Mouse (Mus musculus): ENCODE measurements around the gene Scn11a. TPM values are rescaled to one million over a fixed set of nuclear protein-coding genes. Genes with fewer than 3 reads are reported as not detected.

Scn11a gene
- 0.04 and 0.05 TPM in 2 replicates for polyA plus RNA-seq (2014; fragmentation: Nextera tagmentation; extraction: Ambion mirVana)

DNA sequence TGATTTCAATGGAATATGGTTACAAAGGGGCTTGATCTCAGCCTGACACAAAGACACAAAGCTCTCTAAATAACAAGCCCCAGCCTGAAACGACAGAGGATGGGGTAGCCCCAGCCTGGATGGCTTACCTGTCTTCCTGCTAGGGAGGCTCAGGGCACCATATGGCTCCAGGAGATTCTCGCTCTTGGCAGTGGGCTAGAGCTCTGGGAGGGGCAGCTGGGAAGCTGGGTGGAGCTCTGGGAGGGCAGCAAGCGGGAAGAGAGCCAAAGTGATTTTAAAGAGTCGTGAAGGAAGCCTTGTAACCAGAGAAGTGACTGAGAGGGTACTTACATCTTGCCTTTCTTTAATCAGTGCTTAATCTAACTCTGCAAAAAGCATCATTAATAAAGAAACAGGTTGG, at the start of gene Scn11a:
Gene Scn11a (minus strand): TSS at position 160 of the 400 bp plus-strand sequence.
- 33% methylated on average over 4 of the region's 4 CpGs for WGBS
- no peak within 1 kb of the TSS for H3K9ac ChIP-seq (ENCODE audit: low read length)
- no peak for DNase-seq (ENCODE audit: low spot score)
- ATAC-seq (replicated peaks; ENCODE audit: low FRiP score, low TSS enrichment, low read depth): no peak
- no peaks in the 10 kb centered on the region for H3K36me3 ChIP-seq (ENCODE audit: control insufficient read depth, insufficient read depth, low read length)
- H3K4me3 ChIP-seq (ENCODE audit: low read depth, low read length): no peak within 1 kb of the TSS
- H3K4me1 ChIP-seq (replicated peaks; ENCODE audit: control insufficient read depth, insufficient read depth, low read length): no peaks in the 10 kb centered on the region
- no peak within 1 kb of the TSS for H3K27ac ChIP-seq (ENCODE audit: low read depth)
- H3K4me2 ChIP-seq (ENCODE audit: low read length): no peak within 1 kb of the TSS
- H3K27me3 ChIP-seq (replicated peaks; ENCODE audit: control insufficient read depth, insufficient read depth, low read length): no peaks in the 10 kb centered on the region
- H3K9me3 ChIP-seq (ENCODE audit: control insufficient read depth, low read length): no peaks in the 10 kb centered on the region

DNA sequence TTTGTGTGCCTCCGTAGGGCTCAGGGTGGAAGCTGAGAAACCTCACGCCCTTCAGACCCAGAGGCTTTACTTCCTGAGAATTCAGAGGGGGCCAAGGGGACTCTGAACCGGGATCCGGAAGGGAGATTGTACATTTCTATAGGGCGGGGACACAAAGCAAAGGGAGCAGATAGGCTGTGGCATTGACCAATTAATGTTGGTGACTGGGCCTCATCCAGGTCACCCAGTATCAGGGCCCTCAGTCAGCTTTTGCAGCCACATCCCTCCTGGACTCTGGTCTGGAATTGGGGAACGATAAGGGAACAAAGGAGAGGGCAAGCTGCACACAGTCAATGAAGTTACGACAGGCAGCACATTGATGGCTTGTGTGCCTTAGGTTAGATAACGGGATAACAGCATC, 28.9 kb upstream of the Scn11a start:
- H3K27ac ChIP-seq (ENCODE audit: low read depth): no peak overlapping the region
- H3K9me3 ChIP-seq (ENCODE audit: control insufficient read depth, low read length): no peaks in the 10 kb centered on the region
- 53% methylated on average over 8 of the region's 8 CpGs for WGBS
- ATAC-seq (replicated peaks; ENCODE audit: low FRiP score, low TSS enrichment, low read depth) (peak; percentile 40; the same call in 1 of the 2 replicates), DNase-seq (ENCODE audit: low spot score) (no peak)
- no peak overlapping the region for H3K4me2 ChIP-seq (ENCODE audit: low read length)
- H3K4me3 ChIP-seq (ENCODE audit: low read depth, low read length): no peak overlapping the region
- no peaks in the 10 kb centered on the region for H3K27me3 ChIP-seq (replicated peaks; ENCODE audit: control insufficient read depth, insufficient read depth, low read length)
- no peaks in the 10 kb centered on the region for H3K4me1 ChIP-seq (replicated peaks; ENCODE audit: control insufficient read depth, insufficient read depth, low read length)
- H3K9ac ChIP-seq (ENCODE audit: low read length): no peak overlapping the region
- H3K36me3 ChIP-seq (ENCODE audit: control insufficient read depth, insufficient read depth, low read length): no peaks in the 10 kb centered on the region

DNA sequence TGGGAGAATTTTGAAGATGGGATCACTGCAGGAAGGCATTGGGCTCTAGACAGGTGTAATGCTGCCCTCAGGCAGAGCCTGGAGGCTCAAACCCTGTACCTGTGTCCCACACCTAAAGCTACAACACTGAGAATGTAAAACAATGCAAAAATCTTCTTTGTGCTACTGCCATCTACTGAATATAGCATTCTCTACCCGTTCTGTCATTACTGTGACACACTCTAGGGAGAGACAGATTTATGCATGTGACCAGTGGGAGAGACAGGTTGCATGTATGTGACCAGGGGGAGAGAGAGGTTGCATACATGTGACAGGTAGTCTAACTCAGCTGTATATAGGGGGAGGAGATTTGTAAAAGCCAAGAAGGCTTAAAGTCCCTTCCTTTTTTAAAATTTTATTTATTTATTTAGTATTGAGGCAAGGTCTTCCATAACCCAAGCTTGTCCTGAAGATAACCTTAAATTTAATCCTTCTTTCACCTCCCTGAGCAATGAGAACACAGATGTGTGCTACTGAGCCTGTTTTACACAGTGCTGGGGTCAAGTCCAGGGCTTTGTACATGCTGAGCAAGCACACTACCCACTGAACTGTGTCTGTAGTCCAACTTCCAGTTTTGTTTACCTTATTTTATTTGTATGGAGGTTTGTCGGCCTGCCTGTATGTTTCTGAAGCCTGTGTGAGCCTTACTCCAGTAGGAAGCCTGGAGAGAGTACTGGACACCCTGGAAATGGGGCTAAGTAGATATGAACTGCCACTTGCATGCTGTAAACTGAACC, 28.0 kb upstream of the Scn11a start:
- Histone ChIP-seq H3K4me2 (ENCODE audit: low read length) (no peak overlapping the region), H3K4me1 (replicated peaks; ENCODE audit: control insufficient read depth, insufficient read depth, low read length) (no peaks in the 10 kb centered on the region), H3K27ac (ENCODE audit: low read depth) (no peak overlapping the region), H3K9ac (ENCODE audit: low read length) (no peak overlapping the region), H3K27me3 (replicated peaks; ENCODE audit: control insufficient read depth, insufficient read depth, low read length) (no peaks in the 10 kb centered on the region), H3K4me3 (ENCODE audit: low read depth, low read length) (no peak overlapping the region), H3K9me3 (ENCODE audit: control insufficient read depth, low read length) (no peaks in the 10 kb centered on the region), H3K36me3 (ENCODE audit: control insufficient read depth, insufficient read depth, low read length) (no peaks in the 10 kb centered on the region)
- 65% methylated on average over 2 of the region's 2 CpGs for WGBS
- no peak for ATAC-seq (replicated peaks; ENCODE audit: low FRiP score, low TSS enrichment, low read depth)
- DNase-seq (ENCODE audit: low spot score): no peak

DNA sequence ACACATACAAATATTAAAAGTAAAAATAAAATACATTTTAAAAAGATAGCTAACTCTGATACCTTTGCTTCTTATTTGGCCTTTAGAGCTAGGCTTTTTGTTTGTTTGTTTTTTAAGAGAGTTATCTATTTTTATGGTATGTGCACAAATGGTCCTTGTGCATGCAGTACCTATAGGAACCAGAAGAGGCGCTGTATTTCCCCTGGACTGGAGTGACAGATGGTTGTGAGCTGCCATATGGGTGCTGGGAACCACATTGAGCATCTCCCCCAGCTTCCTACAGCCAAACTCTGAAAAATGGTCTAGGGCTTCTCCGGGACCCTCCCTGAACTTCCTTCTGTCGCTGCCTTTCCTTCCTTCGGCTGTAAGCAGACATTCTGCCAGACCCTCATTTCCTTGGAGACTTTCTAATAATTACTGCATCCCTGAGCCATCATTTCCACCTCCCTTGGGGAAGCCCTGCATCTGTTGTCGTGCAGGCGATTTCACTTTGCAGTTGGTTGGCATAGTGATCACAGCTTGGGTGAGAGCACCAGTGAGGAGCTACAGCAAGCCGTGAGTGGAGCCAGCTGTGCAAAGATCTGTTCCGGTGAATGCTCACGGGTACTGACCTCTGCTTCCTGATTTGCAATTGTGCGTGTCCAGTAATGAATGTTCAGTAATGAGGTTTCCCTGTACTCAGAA, 27.2 kb upstream of the Scn11a start:
- H3K27me3 ChIP-seq (replicated peaks; ENCODE audit: control insufficient read depth, insufficient read depth, low read length): no peaks in the 10 kb centered on the region
- no peaks in the 10 kb centered on the region for H3K9me3 ChIP-seq (ENCODE audit: control insufficient read depth, low read length)
- ATAC-seq (replicated peaks; ENCODE audit: low FRiP score, low TSS enrichment, low read depth): no peak
- no peak overlapping the region for H3K27ac ChIP-seq (ENCODE audit: low read depth)
- 67% methylated on average over 10 of the region's 10 CpGs for WGBS
- no peaks in the 10 kb centered on the region for H3K4me1 ChIP-seq (replicated peaks; ENCODE audit: control insufficient read depth, insufficient read depth, low read length)
- no peak overlapping the region for H3K4me2 ChIP-seq (ENCODE audit: low read length)
- H3K9ac ChIP-seq (ENCODE audit: low read length): no peak overlapping the region
- DNase-seq (ENCODE audit: low spot score): no peak
- no peak overlapping the region for H3K4me3 ChIP-seq (ENCODE audit: low read depth, low read length)
- no peaks in the 10 kb centered on the region for H3K36me3 ChIP-seq (ENCODE audit: control insufficient read depth, insufficient read depth, low read length)

DNA sequence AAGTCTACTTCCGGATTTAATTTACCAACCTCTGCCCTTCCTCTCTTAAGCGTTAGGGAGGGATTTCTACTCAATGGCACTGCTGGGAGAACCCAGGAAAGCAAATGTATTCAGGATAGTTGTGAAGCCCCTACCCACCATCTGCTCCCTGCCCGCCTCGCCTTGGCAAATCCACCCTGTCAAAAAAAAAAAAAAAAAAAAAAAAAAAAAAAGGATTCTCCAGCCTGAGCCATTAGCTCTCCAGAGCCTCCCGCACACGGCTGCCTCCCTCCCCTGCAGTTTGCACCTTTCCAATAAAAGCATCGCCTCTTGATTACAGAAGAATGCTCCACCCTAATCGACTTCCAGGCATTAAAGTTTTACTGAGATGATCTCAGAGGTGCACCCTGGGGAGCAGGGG, 24.0 kb upstream of the Scn11a start:
- H3K27ac ChIP-seq (ENCODE audit: low read depth): no peak overlapping the region

DNA sequence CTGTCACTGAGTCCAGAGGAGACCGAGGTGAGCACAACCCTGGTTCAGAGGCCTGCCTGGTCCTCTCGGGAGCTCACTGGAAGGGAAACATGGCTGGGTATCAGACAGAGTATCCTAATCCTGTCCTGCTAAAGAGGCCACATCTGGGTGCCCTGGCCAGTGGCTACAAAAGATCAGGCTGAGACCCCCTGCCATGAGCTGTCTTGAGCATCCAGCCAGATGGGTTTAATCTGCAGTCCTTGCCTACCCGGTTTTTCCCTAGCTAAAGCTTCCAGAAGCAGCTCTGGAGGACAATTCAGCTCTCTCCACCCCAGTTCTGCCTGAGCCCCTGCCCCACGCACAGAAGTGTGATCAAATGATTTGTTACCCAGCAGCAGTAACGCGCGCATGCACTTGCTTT, 23.4 kb upstream of the Scn11a start:
- Histone ChIP-seq H3K4me2 (ENCODE audit: low read length) (no peak overlapping the region), H3K4me3 (ENCODE audit: low read depth, low read length) (no peak overlapping the region), H3K36me3 (ENCODE audit: control insufficient read depth, insufficient read depth, low read length) (no peaks in the 10 kb centered on the region), H3K9ac (ENCODE audit: low read length) (no peak overlapping the region), H3K27me3 (replicated peaks; ENCODE audit: control insufficient read depth, insufficient read depth, low read length) (no peaks in the 10 kb centered on the region), H3K9me3 (ENCODE audit: control insufficient read depth, low read length) (no peaks in the 10 kb centered on the region), H3K4me1 (replicated peaks; ENCODE audit: control insufficient read depth, insufficient read depth, low read length) (no peaks in the 10 kb centered on the region), H3K27ac (ENCODE audit: low read depth) (no peak overlapping the region)
- DNase-seq (ENCODE audit: low spot score) (no peak), ATAC-seq (replicated peaks; ENCODE audit: low FRiP score, low TSS enrichment, low read depth) (no peak)
- 46% methylated on average over 7 of the region's 7 CpGs for WGBS

More for the DNA sequence above, 24.0 kb upstream of the Scn11a start:
- Histone ChIP-seq H3K4me2 (ENCODE audit: low read length) (no peak overlapping the region), H3K4me3 (ENCODE audit: low read depth, low read length) (no peak overlapping the region), H3K9me3 (ENCODE audit: control insufficient read depth, low read length) (no peaks in the 10 kb centered on the region), H3K9ac (ENCODE audit: low read length) (no peak overlapping the region), H3K4me1 (replicated peaks; ENCODE audit: control insufficient read depth, insufficient read depth, low read length) (no peaks in the 10 kb centered on the region), H3K27me3 (replicated peaks; ENCODE audit: control insufficient read depth, insufficient read depth, low read length) (no peaks in the 10 kb centered on the region), H3K36me3 (ENCODE audit: control insufficient read depth, insufficient read depth, low read length) (no peaks in the 10 kb centered on the region)
- ATAC-seq (replicated peaks; ENCODE audit: low FRiP score, low TSS enrichment, low read depth) (no peak), DNase-seq (ENCODE audit: low spot score) (no peak)
- 18% methylated on average over 8 of the region's 8 CpGs for WGBS

DNA sequence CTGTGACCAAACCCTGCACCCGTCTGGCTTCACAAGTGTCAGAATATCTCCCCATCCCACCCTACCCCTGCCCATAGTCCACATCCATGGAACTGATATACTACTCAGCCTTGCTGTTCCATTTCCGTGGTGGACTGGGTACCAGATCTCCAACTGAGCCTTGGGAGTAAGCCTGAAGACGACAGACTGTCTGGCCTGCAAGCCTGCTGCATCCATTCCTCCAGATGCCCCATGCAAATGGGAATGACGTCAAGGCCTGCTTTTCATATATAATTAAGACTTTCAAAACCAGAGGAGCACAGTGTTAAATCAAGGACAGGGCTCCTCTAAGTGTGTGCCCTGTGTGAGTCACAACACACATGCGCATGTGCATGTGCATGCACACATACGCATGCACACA, 21.9 kb upstream of the Scn11a start:
- no peak overlapping the region for H3K27ac ChIP-seq (ENCODE audit: low read depth)
- H3K27me3 ChIP-seq (replicated peaks; ENCODE audit: control insufficient read depth, insufficient read depth, low read length): no peaks in the 10 kb centered on the region
- 80% methylated on average over 6 of the region's 6 CpGs for WGBS
- no peaks in the 10 kb centered on the region for H3K36me3 ChIP-seq (ENCODE audit: control insufficient read depth, insufficient read depth, low read length)
- no peaks in the 10 kb centered on the region for H3K4me1 ChIP-seq (replicated peaks; ENCODE audit: control insufficient read depth, insufficient read depth, low read length)
- ATAC-seq (replicated peaks; ENCODE audit: low FRiP score, low TSS enrichment, low read depth): no peak
- DNase-seq (ENCODE audit: low spot score): no peak
- H3K9ac ChIP-seq (ENCODE audit: low read length): no peak overlapping the region
- H3K4me3 ChIP-seq (ENCODE audit: low read depth, low read length): no peak overlapping the region
- no peaks in the 10 kb centered on the region for H3K9me3 ChIP-seq (ENCODE audit: control insufficient read depth, low read length)
- no peak overlapping the region for H3K4me2 ChIP-seq (ENCODE audit: low read length)

DNA sequence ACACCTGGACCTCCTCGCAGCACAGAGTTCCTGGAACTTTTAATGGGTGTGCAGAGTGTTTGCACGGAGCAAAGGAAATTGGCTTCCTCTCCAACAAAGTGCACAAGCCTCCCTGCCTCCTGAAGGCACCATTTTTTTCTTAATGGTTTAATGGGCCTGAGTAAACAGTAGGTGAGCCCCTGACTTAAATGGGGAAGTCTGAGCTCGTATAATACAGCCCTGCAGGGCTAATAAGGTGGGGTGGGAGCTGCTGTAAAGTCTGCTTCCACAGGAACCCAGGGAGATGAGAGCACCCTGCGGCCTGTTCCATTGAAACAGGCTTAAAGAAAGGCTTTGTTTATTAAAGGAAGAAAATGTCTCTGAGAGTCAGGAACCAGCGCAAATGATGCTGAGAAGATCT, 19.5 kb upstream of the Scn11a start:
- Histone ChIP-seq H3K4me1 (replicated peaks; ENCODE audit: control insufficient read depth, insufficient read depth, low read length) (no peaks in the 10 kb centered on the region), H3K9ac (ENCODE audit: low read length) (no peak overlapping the region), H3K4me2 (ENCODE audit: low read length) (no peak overlapping the region), H3K36me3 (ENCODE audit: control insufficient read depth, insufficient read depth, low read length) (no peaks in the 10 kb centered on the region), H3K4me3 (ENCODE audit: low read depth, low read length) (no peak overlapping the region), H3K27ac (ENCODE audit: low read depth) (peak overlapping the region; percentile 22; the same call in 1 of the 2 replicates), H3K9me3 (ENCODE audit: control insufficient read depth, low read length) (no peaks in the 10 kb centered on the region), H3K27me3 (replicated peaks; ENCODE audit: control insufficient read depth, insufficient read depth, low read length) (no peaks in the 10 kb centered on the region)
- DNase-seq (ENCODE audit: low spot score): no peak
- ATAC-seq (replicated peaks; ENCODE audit: low FRiP score, low TSS enrichment, low read depth): peak; percentile 55; the same call in 1 of the 2 replicates
- 24% methylated on average over 5 of the region's 5 CpGs for WGBS

Data from intestine, embryonic 14.5 days (tissue).